Mouse (Mus musculus) neural tube, embryonic 11.5 days (tissue): ENCODE results near the gene Morf4l2. TPM values are rescaled to one million over a fixed set of nuclear protein-coding genes. Genes with fewer than 3 reads are reported as not detected.

ENCODE experiments used
- ATAC-seq: fragments of 200-750 bp; cut with Nextera tagmentation; 2 replicates; pipeline ENCODE4 v1.8.0; 2017; ENCODE audit warnings: moderate number of reproducible peaks, mild to moderate bottlenecking, moderate TSS enrichment, moderate library complexity; ENCODE audit not compliant: insufficient read depth, low FRiP score, low TSS enrichment
- DNase-seq: peaks from one replicate; pipeline ENCODE4 v3.0.0-alpha.2; 2015; ENCODE audit warnings: low spot score
- H3K27ac ChIP-seq: fragments of 300-500 bp; sonication (generic); 2 replicates; pipeline ENCODE4 v1.5.1; 2014; ENCODE audit warnings: low read depth, mild to moderate bottlenecking, low read length
- H3K27me3 ChIP-seq: fragments of 300-500 bp; sonication (generic); 2 replicates; pipeline ENCODE4 v1.6.1; 2014; ENCODE audit warnings: mild to moderate bottlenecking, low read length, mixed read lengths; ENCODE audit not compliant: control insufficient read depth, insufficient read depth
- H3K36me3 ChIP-seq: fragments of 300-500 bp; sonication (generic); 2 replicates; pipeline ENCODE4 v1.6.1; 2014; ENCODE audit warnings: mild to moderate bottlenecking, low read length, moderate library complexity, mixed read lengths; ENCODE audit not compliant: control insufficient read depth, insufficient read depth
- H3K4me1 ChIP-seq: fragments of 300-500 bp; sonication (generic); 2 replicates; pipeline ENCODE4 v1.6.1; 2014; ENCODE audit warnings: low read length, mixed read lengths; ENCODE audit not compliant: control insufficient read depth, insufficient read depth
- H3K4me2 ChIP-seq: fragments of 300-500 bp; sonication (generic); 2 replicates; pipeline ENCODE4 v1.6.1; 2014; ENCODE audit warnings: low read depth, mild to moderate bottlenecking, moderate library complexity
- H3K4me3 ChIP-seq: fragments of 300-500 bp; sonication (generic); 2 replicates; pipeline ENCODE4 v1.5.1; 2014; ENCODE audit warnings: low read depth, low read length
- H3K9ac ChIP-seq: fragments of 300-500 bp; sonication (generic); 2 replicates; pipeline ENCODE4 v1.6.1; 2014; ENCODE audit warnings: mild to moderate bottlenecking, low read length
- H3K9me3 ChIP-seq: fragments of 300-500 bp; sonication (generic); 2 replicates; pipeline ENCODE4 v1.6.1; 2016; ENCODE audit warnings: low read length; ENCODE audit not compliant: control insufficient read depth
- WGBS: fragments of 180-500 bp; shearing (Covaris S2); extraction: QIAGEN DNeasy Blood & Tissue Kit; methylation state at CpG from one replicate; pipeline ENCODE4 v1.1.7; 2014; 5-methylcytosine and 5-hydroxymethylcytosine counted together
- polyA plus RNA-seq: library from polyadenylated mRNA; unstranded; fragments of >200 nt; fragmentation: Nextera tagmentation; extraction: Ambion mirVana; gene quantifications from 2 replicates; pipeline ENCODE4 v1.2.1, GENCODE M21; 2014

Morf4l2 gene
- polyA plus RNA-seq: 622 and 646 TPM in 2 replicates

GRCm38 (mm10) chrX:136743459-136743858, at the start of gene Morf4l2:
Morf4l2 (minus strand) TSS chrX:136743690.
- H3K9me3 ChIP-seq: no peaks in the 10 kb centered on the region
- ATAC-seq (no peak), DNase-seq (no peak)
- no peak within 1 kb of the TSS for H3K9ac ChIP-seq
- H3K4me1 ChIP-seq: no peaks in the 10 kb centered on the region
- no peaks in the 10 kb centered on the region for H3K27me3 ChIP-seq
- no peak within 1 kb of the TSS for H3K4me3 ChIP-seq
- H3K27ac ChIP-seq: no peak within 1 kb of the TSS
- H3K4me2 ChIP-seq: peak within 1 kb of the TSS; percentile 1; the same call in 1 of the 2 replicates
- H3K36me3 ChIP-seq: no peaks in the 10 kb centered on the region
- WGBS: 82% methylated on average over 12 of the region's 12 CpGs

DNA sequence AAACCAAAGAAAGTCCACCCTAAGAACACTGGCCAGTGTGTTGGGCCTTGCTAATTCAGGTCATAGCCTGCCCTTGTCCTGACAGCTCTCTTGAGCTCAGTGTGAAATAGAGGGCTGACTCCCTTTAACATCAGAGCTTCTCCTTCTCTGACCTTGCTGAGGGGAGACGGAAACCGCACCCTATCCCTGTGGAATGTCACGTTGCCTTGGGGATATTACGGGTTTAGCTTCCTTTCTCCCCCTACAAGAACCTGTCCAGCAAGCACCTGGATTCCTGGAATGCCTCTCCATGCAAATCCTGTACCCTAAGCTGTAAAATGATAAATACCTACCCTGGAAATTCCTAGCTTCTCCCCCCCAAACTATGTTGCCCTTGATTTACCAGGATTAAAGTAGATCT, 46.0 kb upstream of the Morf4l2 start:
- H3K9me3 ChIP-seq: no peaks in the 10 kb centered on the region
- H3K9ac ChIP-seq: no peak overlapping the region
- H3K27ac ChIP-seq: no peak overlapping the region
- H3K4me2 ChIP-seq: no peak overlapping the region
- ATAC-seq: no peak
- H3K27me3 ChIP-seq: no peaks in the 10 kb centered on the region
- H3K36me3 ChIP-seq: no peaks in the 10 kb centered on the region
- DNase-seq: no peak
- H3K4me1 ChIP-seq: no peaks in the 10 kb centered on the region
- H3K4me3 ChIP-seq: no peak overlapping the region
- 96% methylated on average over 4 of the region's 4 CpGs for WGBS

GRCm38 (mm10) chrX:136780041-136780440, 36.6 kb upstream of the Morf4l2 start, which contains the start of gene Glra4:
Glra4 (minus strand) TSS chrX:136780141.
- Histone ChIP-seq H3K36me3 (no peaks in the 10 kb centered on the region), H3K27ac (no peak within 1 kb of the TSS), H3K4me1 (no peaks in the 10 kb centered on the region), H3K9ac (no peak within 1 kb of the TSS), H3K27me3 (peaks cover 2% of the 10 kb centered on the region; the same call in 1 of the 2 replicates), H3K4me2 (no peak within 1 kb of the TSS), H3K4me3 (no peak within 1 kb of the TSS), H3K9me3 (no peaks in the 10 kb centered on the region)
- ATAC-seq (no peak), DNase-seq (no peak)
- WGBS: 73% methylated on average over 3 of the region's 3 CpGs

GRCm38 (mm10) chrX:136779262-136779661, 35.8 kb upstream of the Morf4l2 start:
- no peaks in the 10 kb centered on the region for H3K4me1 ChIP-seq
- 75% methylated on average over 2 of the region's 2 CpGs for WGBS

GRCm38 (mm10) chrX:136778046-136778445, 34.6 kb upstream of the Morf4l2 start:
- H3K4me3 ChIP-seq: no peak overlapping the region
- H3K9me3 ChIP-seq: no peaks in the 10 kb centered on the region
- no peak overlapping the region for H3K27ac ChIP-seq
- no peak overlapping the region for H3K4me2 ChIP-seq
- ATAC-seq (no peak), DNase-seq (no peak)
- H3K27me3 ChIP-seq: peaks cover 2% of the 10 kb centered on the region; the same call in 1 of the 2 replicates
- H3K9ac ChIP-seq: no peak overlapping the region
- H3K4me1 ChIP-seq: no peaks in the 10 kb centered on the region
- no peaks in the 10 kb centered on the region for H3K36me3 ChIP-seq
- WGBS: 73% methylated on average over 3 of the region's 3 CpGs

More at GRCm38 (mm10) chrX:136779262-136779661, 35.8 kb upstream of the Morf4l2 start:
- ATAC-seq (no peak), DNase-seq (no peak)
- H3K4me3 ChIP-seq: no peak overlapping the region
- H3K27ac ChIP-seq: no peak overlapping the region
- H3K9me3 ChIP-seq: no peaks in the 10 kb centered on the region
- H3K27me3 ChIP-seq: peaks cover 2% of the 10 kb centered on the region; the same call in 1 of the 2 replicates
- H3K4me2 ChIP-seq: no peak overlapping the region
- no peak overlapping the region for H3K9ac ChIP-seq
- no peaks in the 10 kb centered on the region for H3K36me3 ChIP-seq

- Histone ChIP-seq H3K4me2 (no peak overlapping the region), H3K4me1 (no peaks in the 10 kb centered on the region), H3K36me3 (no peaks in the 10 kb centered on the region), H3K27ac (no peak overlapping the region), H3K9me3 (no peaks in the 10 kb centered on the region), H3K4me3 (no peak overlapping the region), H3K27me3 (no peaks in the 10 kb centered on the region), H3K9ac (no peak overlapping the region)
- no peak for DNase-seq
- ATAC-seq: no peak
- WGBS: 72% methylated on average over 1 of the region's 1 CpGs
These were observed 29.5 kb upstream of the Morf4l2 start for GRCm38 (mm10) chrX:136773035-136773434.

- no peaks in the 10 kb centered on the region for H3K9me3 ChIP-seq
- no peak for ATAC-seq
- no peak for DNase-seq
- H3K4me1 ChIP-seq: no peaks in the 10 kb centered on the region
- H3K27ac ChIP-seq: no peak overlapping the region
- WGBS: 80% methylated on average over 11 of the region's 11 CpGs
- no peaks in the 10 kb centered on the region for H3K36me3 ChIP-seq
- no peak overlapping the region for H3K4me3 ChIP-seq
- H3K9ac ChIP-seq: no peak overlapping the region
- no peak overlapping the region for H3K4me2 ChIP-seq
- H3K27me3 ChIP-seq: no peaks in the 10 kb centered on the region
These were observed 17.9 kb upstream of the Morf4l2 start for GRCm38 (mm10) chrX:136761103-136762074.

GRCm38 (mm10) chrX:136755464-136755863, 12.0 kb upstream of the Morf4l2 start:
- H3K9ac ChIP-seq: no peak overlapping the region
- no peak overlapping the region for H3K4me3 ChIP-seq
- 84% methylated on average over 3 of the region's 3 CpGs for WGBS
- DNase-seq (no peak), ATAC-seq (no peak)
- H3K27ac ChIP-seq: no peak overlapping the region
- H3K4me2 ChIP-seq: no peak overlapping the region
- H3K27me3 ChIP-seq: no peaks in the 10 kb centered on the region
- H3K9me3 ChIP-seq: no peaks in the 10 kb centered on the region
- no peaks in the 10 kb centered on the region for H3K36me3 ChIP-seq
- no peaks in the 10 kb centered on the region for H3K4me1 ChIP-seq

DNA sequence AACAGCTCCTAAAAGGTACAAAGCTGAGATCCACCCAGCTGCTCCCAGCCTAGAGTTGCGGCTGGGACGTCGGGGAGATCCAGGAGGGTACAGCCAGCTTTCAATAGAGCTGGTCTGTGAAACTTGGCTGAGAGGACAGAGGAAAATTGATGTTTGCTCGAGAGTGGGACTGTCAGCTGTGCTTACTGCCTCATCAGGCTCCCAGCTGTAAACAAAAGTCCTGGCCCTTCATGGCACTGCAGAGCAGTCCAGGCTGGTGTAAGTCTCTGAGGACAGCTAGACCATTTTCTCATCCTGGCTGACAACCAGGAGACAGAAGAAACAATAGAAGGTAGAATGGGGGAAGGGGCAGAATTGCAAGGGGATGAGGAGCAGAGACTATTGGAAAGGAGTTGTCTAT, 5.8 kb upstream of the Morf4l2 start:
- Histone ChIP-seq H3K9ac (no peak overlapping the region), H3K36me3 (no peaks in the 10 kb centered on the region), H3K4me2 (no peak overlapping the region), H3K4me1 (no peaks in the 10 kb centered on the region), H3K27me3 (no peaks in the 10 kb centered on the region), H3K9me3 (no peaks in the 10 kb centered on the region), H3K4me3 (no peak overlapping the region), H3K27ac (no peak overlapping the region)
- no peak for ATAC-seq
- no peak for DNase-seq
- 80% methylated on average over 4 of the region's 4 CpGs for WGBS
